Mouse (Mus musculus): ENCODE results near the gene Cbl.
A peak's percentile ranks its signal among the peaks of the same experiment; 100 is the strongest.

Gene Cbl

DNA sequence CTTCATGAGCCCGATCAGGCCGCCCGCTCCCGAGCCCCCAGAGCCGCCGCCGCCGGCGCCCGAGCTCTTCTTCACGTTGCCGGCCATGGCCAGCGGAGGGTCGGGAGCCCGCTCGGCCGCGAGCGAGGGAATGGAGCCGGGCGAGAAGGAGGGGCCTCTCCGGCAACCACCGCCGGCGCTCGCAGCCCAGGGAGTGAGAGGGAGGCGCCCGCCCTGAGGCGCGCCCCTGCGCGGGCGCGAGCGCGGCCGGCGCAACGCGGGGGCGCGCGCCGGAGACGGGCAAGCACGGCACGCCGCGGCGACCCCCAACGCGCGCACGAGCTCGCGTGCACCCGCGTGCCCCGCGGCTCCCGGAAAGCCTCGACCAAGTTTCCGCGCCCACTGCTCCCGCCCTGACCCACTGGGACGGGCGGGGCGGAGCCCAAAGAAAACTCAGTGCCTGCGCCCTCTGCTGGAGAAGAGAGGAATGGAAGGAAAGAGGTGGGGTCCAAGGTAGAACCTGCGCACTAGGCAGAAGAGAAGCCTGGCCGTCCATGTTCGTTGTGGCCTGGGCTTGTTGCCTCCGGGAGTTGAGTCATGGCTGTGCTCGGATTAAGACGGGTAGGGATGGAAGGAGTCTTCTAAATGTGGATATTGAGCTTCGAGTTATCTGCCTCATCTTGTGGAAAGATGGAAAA, at the start of gene Cbl:
Cbl (minus strand) TSS at position 248 of the 677 bp plus-strand sequence.
- peak; percentile 96 to 97 for DNase-seq

GRCm38 (mm10) chr9:44283183-44283582, 49.3 kb upstream of the Cbl start:
- no peak for DNase-seq

- no peak for DNase-seq
Measured at GRCm38 (mm10) chr9:44269973-44270372, 36.1 kb upstream of the Cbl start.

DNA sequence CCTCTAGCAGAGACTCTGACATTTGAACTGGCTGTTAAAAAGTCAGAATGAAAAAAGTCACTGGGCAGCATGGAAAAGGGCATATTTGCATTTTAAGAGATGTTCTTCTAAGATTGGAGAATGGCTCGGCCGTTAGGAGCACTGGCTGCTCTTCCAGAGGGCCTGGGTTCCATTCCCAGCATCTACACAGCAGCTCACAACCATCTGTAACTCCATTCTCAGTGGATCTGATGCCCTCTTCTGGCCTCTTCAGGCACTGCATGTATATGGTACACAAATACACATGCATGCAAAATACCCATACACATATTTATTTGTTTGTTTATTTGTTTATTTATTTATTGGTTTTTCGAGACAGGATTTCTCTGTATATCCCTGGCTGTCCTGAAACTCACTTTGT, 35.2 kb upstream of the Cbl start:
- peak in 1 of 2 experiments; percentile 51 for DNase-seq

DNA sequence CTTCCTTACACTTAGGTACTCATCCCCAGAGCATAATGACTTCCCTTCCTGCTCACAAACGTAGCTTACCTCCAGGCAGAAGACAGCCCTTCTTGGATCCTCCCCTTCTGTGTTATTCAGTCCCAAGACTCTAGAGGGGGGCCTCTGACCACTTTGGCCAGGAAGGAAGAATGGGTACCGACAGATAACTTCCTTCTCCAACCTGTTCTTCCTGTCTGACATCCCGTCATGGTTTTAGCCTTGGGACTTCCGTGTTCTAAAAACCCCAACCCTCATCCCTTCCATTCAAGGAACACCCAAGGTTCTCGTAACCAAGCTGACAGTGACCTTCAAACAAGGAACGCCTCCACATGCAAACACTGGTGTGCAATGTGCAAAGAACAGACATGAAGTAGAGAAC, 34.6 kb upstream of the Cbl start, which contains the start of gene Nlrx1:
Nlrx1 (minus strand) TSS at position 168 of the 400 bp plus-strand sequence.
- no peak for DNase-seq

GRCm38 (mm10) chr9:44268027-44268360, 34.1 kb upstream of the Cbl start:
- peak; percentile 64 to 83 for DNase-seq

DNA sequence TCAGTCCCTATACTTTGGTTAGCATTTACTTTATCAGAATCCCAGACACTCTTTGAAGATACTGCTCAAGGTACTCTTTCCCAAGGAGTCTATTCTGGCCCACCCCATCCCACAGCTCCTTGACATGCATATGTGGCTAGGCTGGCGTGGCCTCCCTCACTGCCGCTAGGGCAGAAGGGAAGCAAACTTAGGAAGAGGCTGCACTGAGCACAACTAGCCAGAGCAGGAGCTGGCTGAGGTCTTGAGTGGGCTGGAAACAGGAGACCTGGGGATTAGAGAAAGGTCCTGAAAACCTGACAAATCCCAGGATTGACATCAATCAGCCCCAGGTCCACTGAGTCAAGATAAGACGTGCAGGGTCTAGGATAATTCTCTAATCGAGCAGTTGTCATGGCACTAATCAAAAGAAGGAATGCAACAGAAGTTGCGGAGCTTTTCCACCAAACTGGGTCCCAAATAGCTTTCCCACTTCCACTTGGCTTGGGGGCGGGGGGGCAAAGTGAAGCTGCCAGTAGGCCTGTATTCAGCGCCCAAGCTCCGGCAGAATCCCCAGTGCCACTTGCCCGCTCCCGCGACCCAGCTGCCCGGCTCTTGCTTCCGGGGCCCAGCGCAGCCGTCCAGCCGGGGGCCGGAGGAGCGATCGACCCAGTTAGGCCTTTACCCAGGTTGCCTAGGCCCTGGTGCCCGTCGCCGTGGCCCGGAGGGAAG, 33.6 kb upstream of the Cbl start:
- DNase-seq = no peak

- DNase-seq = no peak
Measured at GRCm38 (mm10) chr9:44266478-44267226, 32.8 kb upstream of the Cbl start.

DNA sequence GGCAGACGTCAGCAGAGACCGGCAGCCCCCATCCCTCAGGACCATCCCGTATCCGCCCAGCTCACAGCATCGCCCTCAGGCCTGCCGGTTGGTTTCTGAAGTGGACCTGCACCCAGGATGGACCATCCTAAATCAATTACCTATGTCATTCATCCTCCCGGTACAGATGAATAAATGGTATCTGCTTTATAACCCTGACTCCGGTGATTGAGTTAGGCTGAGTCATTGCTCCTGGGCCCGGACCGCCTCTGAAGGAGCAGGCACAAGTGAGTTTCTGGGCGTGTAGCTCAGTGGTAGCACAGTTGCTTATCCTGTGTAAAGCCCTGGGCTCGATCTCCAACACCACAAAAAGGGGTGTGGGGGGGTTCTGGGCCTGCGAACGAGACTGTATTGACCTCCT, 27.5 kb upstream of the Cbl start:
- DNase-seq = no peak

DNA sequence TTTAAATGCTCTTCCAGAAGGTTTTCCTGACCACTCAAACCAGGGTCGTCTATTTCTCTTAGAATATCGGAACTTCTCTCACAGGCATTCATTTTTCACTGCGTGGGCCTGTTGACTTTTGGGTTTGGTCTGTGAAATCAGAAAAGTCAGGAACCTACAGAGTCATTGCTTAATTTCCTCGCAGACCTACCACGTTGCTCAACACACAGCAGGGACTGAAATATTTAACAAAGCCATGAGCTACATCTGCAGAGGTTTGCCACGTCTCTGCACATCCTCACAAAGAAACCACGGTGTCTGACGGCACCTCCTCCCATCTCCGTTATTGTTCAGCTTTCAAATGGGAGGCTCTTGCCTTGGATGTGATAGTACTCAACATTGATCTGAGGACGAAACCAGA, 25.2 kb upstream of the Cbl start:
- no peak for DNase-seq

DNA sequence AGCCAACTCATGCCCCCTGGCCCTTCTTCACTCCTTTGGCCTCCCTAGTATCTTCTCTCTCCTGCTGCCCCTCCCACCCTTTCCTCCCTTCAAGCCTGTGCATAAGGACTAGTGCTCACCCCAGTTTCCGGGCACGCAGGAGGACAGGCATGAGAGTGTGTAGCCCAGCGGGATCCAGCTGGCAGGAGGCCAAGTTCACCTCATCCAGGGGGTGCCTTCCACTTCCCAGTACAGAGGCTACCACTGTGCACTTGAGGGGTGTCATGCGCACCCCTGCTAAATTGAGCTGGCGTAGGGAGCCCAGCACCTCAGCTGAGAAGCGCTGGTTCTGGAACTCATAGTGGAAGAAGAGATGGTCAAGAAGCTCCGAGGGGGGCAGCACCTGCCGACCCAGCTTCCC, 22.4 kb upstream of the Cbl start:
- DNase-seq = no peak

DNA sequence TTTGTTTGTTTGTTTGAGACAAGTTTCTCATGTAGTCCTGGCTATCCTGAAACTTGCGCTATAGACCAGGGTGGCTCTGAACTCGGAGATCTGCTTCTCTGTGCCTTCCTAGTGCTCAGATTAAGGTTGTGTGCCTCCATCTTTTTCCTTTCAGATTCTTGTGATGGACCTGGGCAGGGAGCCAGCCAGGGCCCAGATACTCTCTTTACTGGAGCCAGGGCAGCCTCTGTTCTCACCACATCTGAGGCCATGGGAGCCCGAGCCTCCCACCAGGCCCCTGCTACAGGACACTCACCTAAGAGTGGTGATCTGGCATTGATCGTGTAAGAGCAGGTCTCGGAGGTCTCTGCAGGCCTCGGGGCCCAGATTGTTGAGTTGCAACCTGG, 21.3 kb upstream of the Cbl start:
- no peak for DNase-seq

GRCm38 (mm10) chr9:44254508-44255135, 20.8 kb upstream of the Cbl start:
- DNase-seq = no peak

DNA sequence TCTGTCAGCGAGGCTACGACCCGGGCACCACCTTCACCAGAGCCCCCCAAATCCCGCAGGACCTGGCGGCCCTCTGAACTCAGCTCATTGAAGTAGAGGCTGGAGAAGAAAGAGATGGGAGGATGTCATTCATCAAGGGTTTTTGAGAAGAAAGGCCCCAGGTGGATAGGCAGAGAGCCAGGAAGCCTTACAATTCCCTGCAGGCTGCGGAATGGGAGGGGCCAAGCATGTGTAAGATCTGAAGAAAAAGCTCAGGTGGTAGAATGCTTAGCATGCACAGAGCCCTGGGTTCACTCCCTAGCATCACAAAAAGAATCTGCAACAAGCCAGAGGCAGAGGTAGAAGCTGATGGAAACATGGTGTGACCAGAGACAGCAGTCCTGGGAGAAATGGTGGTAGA, 19.6 kb upstream of the Cbl start:
- no peak for DNase-seq

DNA sequence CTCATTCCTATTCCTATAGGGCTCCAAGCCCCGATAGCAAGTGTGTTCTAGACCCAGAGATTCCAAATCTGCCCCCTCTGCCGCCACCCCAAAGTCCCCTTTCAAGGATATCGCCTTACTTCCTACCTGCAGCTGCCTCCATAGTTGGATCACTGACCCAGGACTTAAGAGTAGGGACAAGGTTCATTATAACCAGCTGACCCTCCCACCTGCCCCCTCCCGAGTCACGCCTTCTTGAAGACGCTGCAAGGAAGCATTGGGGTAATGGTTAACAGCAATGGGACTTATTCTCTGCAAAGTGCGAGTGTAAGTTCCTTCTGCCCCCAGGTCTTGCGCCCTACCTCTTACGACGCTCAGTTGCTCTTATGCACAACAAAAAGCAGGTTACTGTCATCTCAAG, 17.5 kb upstream of the Cbl start, which contains the start of gene Pdzd3:
Pdzd3 (minus strand) TSS at position 158 of the 400 bp plus-strand sequence.
- no peak for DNase-seq

DNA sequence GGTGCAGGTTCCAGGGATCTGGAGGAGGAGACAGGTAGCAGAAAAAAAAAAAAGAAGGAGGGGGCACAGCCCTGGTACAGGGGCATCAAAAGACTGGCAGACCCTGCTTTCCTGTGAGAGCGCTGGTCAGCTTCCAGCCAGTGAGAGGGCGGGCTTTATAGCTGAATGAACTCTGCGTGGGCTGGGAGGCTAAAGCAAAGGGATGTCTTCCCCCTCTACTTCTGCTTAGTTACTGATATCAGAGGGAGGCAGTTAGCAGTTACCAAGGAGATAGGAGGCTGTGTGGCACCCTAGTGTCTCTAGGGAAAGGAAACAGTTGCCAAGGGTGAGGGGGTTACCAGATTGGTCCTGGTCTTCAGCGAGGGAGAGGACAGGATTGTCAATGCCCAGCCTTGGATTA, 16.6 kb upstream of the Cbl start:
- no peak for DNase-seq

GRCm38 (mm10) chr9:44249181-44250146, 15.6 kb upstream of the Cbl start:
- DNase-seq = peak; percentile 41 to 52

DNA sequence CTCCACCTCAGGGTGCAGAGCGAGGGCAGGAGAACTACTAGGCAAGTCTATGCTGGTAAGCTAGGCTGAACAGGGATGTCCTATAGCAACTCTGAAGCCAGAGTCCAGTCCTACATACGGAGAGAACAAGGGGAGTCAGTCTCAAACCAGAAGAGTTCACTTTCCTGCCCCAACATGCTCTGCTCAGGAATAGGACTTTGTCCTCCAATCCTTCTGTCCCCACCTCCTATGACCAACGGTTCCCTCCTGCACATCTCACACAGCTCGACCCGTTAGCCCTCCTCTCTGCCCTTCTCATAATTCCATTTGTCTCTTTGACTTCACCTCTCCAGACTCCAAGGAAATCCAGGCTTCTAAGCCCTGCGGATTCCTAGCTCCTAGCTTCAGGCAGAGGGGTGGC, 14.1 kb upstream of the Cbl start:
- no peak for DNase-seq

GRCm38 (mm10) chr9:44243621-44244020, 9.8 kb upstream of the Cbl start:
- DNase-seq = no peak

DNA sequence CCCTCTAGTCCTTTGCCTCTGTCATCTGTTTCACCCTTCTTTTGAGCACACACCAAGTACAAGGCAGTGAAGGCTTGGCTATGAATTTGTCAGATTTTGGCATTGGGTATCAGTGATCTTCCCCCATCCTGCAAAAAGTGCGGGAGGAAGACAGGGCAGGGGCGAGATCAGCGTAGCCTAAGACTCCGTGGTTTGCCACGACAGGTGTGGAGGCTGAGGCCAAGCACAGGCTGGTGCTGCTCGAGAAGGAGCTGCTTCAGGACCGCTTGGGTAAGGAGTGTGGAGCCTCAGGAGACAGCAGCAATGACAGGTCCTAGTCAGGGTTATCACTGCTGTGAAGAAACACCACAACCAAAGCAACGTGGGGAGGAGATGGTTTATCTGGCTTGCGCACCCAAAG, 7.6 kb upstream of the Cbl start:
- DNase-seq = no peak

DNA sequence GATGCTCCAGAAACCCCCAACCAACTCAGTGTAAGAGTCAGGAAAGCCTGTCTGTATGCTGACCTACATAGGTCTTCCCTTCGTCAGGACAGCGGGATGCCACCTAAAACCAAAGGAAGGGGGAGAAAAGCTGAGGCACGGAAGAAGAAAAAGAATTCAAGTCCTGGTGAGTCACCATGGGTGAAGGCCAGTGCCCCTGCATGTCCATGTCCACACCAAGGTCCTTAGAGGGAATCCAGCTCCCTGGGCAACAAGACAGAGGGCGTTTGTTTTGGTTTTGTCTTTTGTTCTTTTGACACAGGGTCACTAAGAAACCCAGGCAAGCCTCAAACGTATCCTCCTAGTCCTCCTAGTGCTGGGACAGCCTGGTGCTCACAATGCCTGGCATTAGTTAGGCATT, 7.1 kb upstream of the Cbl start:
- no peak for DNase-seq

DNA sequence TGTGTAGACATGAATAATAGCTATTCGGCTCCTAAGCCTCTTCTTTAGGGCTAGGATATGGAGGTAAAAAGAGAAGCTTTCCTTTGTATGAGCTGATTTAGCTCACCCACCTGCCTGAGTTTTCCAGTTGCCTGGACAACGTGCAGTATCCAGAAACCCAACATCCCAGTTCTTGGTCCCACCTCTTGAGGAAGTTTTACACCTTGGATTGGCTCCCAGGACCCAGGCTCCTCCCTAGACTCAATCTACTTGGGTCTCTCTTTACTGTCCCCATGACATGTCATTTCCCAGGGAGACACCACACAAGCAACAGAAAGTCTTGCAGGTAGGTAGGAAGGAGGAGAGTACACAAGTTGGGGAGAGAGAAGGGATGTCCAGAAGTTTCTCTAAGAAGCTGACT, 6.5 kb upstream of the Cbl start, which contains the start of gene Ccdc153:
Ccdc153 (plus strand) TSS at position 278 of the 400 bp plus-strand sequence.
- DNase-seq = no peak

All from spleen, adult 18-20 months (tissue).